Mouse (Mus musculus) neutrophil, adult 5-6 weeks (primary cell): ENCODE data around the gene Btc. TPM values are rescaled to one million over a fixed set of nuclear protein-coding genes. Genes with fewer than 3 reads are reported as not detected.

Source experiments
- ATAC-seq: fragments of 151-379, 151-347 bp; 2 replicates; pipeline ENCODE4 v1.8.0; 2017; ENCODE audit warnings: mild to moderate bottlenecking, moderate TSS enrichment; ENCODE audit not compliant: insufficient number of reproducible peaks, poor library complexity, low FRiP score, severe bottlenecking; ENCODE audit errors: extremely low read depth
- total RNA-seq: library from RNA; stranded (forward); fragments of 200-1000 nt; gene quantifications from 2 replicates; pipeline ENCODE4 v1.2.3, GENCODE M21; 2017

The Btc gene
- total RNA-seq, 1 experiment from 2014 or later: not detected

DNA sequence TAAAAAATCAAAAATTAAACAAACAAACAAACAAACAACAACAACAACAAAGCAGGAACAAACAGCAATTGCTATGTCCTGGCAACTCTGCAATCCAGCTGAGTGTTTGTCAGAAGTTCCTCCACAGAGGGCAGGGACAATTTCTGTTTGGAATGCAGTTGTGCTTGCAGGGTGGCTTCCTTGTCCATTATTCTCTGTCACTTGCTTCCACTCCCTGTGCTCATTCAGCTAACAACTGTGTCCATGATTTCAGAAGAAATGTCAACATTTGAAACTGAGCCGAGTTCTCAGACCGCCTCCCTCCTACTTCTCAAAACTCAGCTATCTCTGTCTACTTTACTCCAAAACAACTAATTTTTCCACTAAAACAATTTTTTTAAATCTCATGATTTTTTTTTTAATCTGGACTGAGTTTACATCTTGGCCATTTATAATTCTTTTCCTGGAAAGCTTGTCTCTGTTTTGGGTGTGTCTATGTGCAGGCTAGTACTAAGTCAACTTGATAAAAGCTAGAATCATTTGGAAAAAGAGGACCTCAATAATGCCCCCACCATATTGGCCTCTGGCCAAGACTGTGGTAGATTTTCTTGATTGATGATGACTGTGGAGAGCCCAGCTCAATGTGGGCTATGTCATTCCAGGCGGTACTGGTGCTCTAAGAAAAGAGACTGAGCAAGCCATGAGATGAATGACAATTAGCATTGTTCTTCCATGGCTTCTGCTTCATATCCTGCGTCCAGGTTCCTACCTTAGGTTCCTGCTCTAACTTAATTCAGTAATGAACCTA, 70.5 kb downstream of the Btc start:
- ATAC-seq: no peak

DNA sequence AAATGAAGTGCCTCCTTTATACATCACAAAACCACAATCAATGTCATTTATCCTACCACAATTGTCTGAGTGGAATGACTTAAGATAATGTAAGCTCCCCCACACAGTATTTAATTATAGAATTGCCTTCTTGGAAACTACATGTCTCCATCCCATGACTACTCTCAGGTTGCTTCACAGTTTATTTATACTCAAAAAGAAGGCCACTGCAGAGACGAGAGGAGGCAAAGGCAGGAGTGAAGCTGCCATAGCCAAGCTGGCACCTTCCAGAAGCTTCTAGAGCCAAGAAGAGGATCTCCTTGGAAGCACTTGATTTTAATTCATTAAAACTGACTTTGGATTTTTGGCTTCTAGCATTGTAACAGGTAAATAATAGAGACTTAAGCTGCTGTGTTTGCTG, 81.0 kb downstream of the Btc start:
- no peak for ATAC-seq

DNA sequence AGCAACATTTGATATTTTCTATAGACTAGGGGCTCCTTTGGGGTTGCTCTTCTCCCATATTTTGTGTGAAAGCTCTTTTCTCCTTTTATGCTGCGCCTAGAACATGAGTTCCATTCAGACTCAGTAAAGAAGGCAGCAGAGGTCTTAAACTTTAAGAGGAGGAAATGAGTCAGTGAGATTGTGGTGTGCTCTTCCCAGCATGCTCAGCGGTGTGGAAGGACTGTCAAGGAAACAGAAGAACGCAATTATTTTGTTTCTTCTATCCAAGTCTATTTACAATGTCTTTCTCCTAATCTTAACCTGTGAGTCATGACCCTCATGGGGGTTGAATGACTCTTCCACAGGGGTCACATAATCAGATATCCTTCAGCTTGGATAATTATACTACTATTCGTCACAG, 82.4 kb downstream of the Btc start:
- ATAC-seq: no peak

DNA sequence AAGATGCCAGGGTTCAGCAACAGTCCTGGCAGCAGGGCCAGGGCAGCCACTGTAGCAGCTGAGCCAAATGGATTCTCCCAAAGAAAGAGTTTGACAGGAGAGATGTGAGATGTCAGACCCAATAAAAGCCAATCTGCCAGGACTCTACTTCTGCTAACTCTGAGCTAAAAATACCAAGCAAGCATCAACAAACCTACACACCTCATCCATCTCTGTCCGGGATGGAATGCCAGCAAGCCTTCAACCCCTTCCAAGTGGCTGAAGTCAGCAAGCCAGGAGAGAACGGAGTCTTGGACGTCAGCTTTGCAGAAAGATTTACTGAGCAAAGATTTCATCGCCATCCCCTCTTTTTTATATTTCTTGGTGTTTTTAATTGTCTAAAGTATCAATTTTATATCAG, 88.8 kb downstream of the Btc start:
- no peak for ATAC-seq

DNA sequence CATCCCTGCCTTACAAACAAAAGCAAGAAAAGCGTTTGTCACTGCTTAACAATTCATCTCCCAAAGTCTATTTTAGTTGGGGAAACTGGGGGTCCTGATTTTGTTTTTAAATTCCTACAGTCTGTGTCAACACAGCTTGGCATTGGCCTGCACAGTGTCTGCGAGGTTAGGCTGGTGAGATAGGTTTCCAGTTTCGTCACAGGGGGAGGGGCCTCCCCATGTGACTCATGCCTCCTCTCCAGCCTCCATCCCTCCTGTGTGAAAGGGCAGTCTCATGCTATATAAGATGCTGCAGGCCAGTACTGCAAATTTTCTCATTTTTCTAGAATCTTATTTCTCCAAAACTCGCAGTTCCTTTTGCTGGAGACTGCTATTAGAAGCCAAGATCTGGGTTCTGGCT, 91.0 kb downstream of the Btc start:
- ATAC-seq: no peak

DNA sequence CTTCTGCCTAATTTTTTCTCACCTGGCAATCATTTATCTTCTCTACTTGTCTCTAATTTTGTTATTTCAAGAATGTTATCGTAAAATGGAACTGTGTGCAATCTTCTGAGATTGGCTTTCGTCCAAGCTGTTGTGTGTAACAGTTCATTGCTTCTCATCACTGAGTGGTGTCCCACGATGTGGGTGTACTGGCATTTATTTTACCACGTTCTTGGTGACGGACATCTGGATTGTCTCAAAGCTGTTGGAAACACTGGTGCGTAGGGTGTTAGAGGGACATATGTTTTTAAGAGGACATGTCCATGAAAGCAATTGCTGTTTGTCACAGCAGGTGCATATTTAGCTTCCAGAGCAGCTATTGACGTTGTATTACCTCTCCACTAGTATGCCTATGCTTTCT, 94.2 kb downstream of the Btc start:
- no peak for ATAC-seq

DNA sequence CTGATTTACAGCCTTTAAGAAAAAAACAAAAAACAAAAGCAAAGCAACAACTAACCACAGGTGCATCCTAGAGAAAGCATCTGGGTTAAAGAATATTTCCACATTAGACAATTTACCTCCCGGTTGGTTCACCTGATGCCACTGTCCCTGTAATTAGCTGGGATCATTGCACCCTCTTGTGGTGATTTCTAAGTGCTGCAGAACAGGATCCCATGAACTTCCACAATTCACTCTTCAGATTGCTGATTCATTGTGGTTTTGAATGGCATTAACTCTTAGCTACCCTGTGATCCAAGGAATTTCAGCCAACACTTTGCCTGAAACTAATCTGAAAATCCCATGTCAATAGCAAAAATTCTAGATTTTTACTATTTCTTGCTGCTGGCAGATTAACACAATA, 94.9 kb downstream of the Btc start:
- ATAC-seq: no peak

Other genes with a start within 250 kb of the Btc start
- gene Parm1, start 114.6 kb upstream of the Btc start, total RNA-seq: not detected in 2 replicates